Mouse (Mus musculus) kidney, adult 18-20 months (tissue): ENCODE results near the gene Gm10638.

Experiments
- DNase-seq: peaks from one replicate; pipeline ENCODE4 v3.0.0; 2021

Gene Gm10638

GRCm38 (mm10) chr8:86745221-86745934 is at the start of gene Gm10638, which contains the start of gene Siah1a:
Gm10638 (plus strand) TSS chr8:86745699.
Siah1a (minus strand) TSS chr8:86745934.
- peak; percentile 83 for DNase-seq

GRCm38 (mm10) chr8:86695703-86696102 is 49.8 kb upstream of the Gm10638 start:
- no peak for DNase-seq

GRCm38 (mm10) chr8:86698811-86699421 is 46.6 kb upstream of the Gm10638 start:
- DNase-seq, result no peak

GRCm38 (mm10) chr8:86699471-86699870 is 46.0 kb upstream of the Gm10638 start:
- DNase-seq, result no peak

GRCm38 (mm10) chr8:86702453-86702852 is 43.0 kb upstream of the Gm10638 start:
- no peak for DNase-seq

- no peak for DNase-seq
Observed at GRCm38 (mm10) chr8:86705317-86705716, 40.2 kb upstream of the Gm10638 start.

- no peak for DNase-seq
Observed at GRCm38 (mm10) chr8:86706756-86707155, 38.7 kb upstream of the Gm10638 start.

- no peak for DNase-seq
Observed at GRCm38 (mm10) chr8:86707873-86708272, 37.6 kb upstream of the Gm10638 start.

GRCm38 (mm10) chr8:86712594-86712993 is 32.9 kb upstream of the Gm10638 start:
- DNase-seq, result no peak

- no peak for DNase-seq
Observed at GRCm38 (mm10) chr8:86713407-86714188, 31.9 kb upstream of the Gm10638 start.

GRCm38 (mm10) chr8:86718332-86718994 is 27.0 kb upstream of the Gm10638 start:
- no peak for DNase-seq

- DNase-seq, result no peak
Observed at GRCm38 (mm10) chr8:86719368-86719767, 26.1 kb upstream of the Gm10638 start.

- DNase-seq, result no peak
Observed at GRCm38 (mm10) chr8:86720756-86721459, 24.6 kb upstream of the Gm10638 start.

GRCm38 (mm10) chr8:86721490-86721889 is 24.0 kb upstream of the Gm10638 start:
- DNase-seq, result no peak

- no peak for DNase-seq
Observed at GRCm38 (mm10) chr8:86726959-86727358, 18.5 kb upstream of the Gm10638 start.

GRCm38 (mm10) chr8:86728224-86728950 is 17.1 kb upstream of the Gm10638 start:
- peak; percentile 50 for DNase-seq

- DNase-seq, result no peak
Observed at GRCm38 (mm10) chr8:86730303-86730702, 15.2 kb upstream of the Gm10638 start.

- DNase-seq, result no peak
Observed at GRCm38 (mm10) chr8:86730860-86731259, 14.6 kb upstream of the Gm10638 start.

GRCm38 (mm10) chr8:86734171-86734570 is 11.3 kb upstream of the Gm10638 start:
- no peak for DNase-seq

GRCm38 (mm10) chr8:86734954-86735353 is 10.5 kb upstream of the Gm10638 start:
- no peak for DNase-seq

GRCm38 (mm10) chr8:86735446-86736111 is 9.9 kb upstream of the Gm10638 start:
- no peak for DNase-seq
